Comparison of ENCODE assay signal across 8 mouse cellular contexts in genomic region chr16:4595527-4595963, GRCm38 (mm10). TPM values are rescaled to one million over a fixed set of nuclear protein-coding genes. Genes with fewer than 3 reads are reported as not detected.
DNase-seq lines count a peak whose midpoint lies in the region; ATAC-seq lines count a peak whose summit lies in the region.

No protein-coding gene starts in this region.

- WGBS in forebrain, embryonic 10.5 days, result 3% methylated on average over 5 of the region's 5 CpGs
- WGBS in hindbrain, embryonic 12.5 days, result 0% methylated on average over 5 of the region's 5 CpGs
- WGBS in limb, embryonic 15.5 days, result 4% methylated on average over 5 of the region's 5 CpGs

- peaks cover 7% of the 10 kb centered on the region for H3K36me3 ChIP-seq in forebrain, embryonic 10.5 days (replicated peaks)
- peaks cover 4% of the 10 kb centered on the region for H3K36me3 ChIP-seq in hindbrain, embryonic 12.5 days
- peaks cover 7% of the 10 kb centered on the region for H3K36me3 ChIP-seq in limb, embryonic 15.5 days

- DNase-seq in embryo, embryonic 9.5 days (ENCODE audit: extremely low spot score), result peak; percentile 47
- no peak for DNase-seq in embryo, embryonic 10 days (ENCODE audit: low spot score)
- peak; percentile 89 for DNase-seq in Muller cell, postnatal 12 days (ENCODE audit: inconsistent ontology term)
- DNase-seq in forebrain, embryonic 10.5 days (ENCODE audit: extremely low spot score, low spot score), result no peak
- peak; percentile 22 for DNase-seq in naive thymus-derived CD4-positive, alpha-beta T cell, adult 2 months (ENCODE audit: low read depth)
- no peak for DNase-seq in left cerebral cortex, postnatal 14 days (ENCODE audit: low spot score in 2 of 2)

- peak overlapping the region; percentile 92 for H3K9ac ChIP-seq in hindbrain, embryonic 12.5 days
- peak overlapping the region; percentile 82 for H3K9ac ChIP-seq in limb, embryonic 15.5 days

- H3K4me2 ChIP-seq in hindbrain, embryonic 12.5 days (replicated peaks), result peak overlapping the region; percentile 99
- H3K4me2 ChIP-seq in limb, embryonic 15.5 days, result peak overlapping the region; percentile 91

- intact Hi-C loops in left cerebral cortex, postnatal 14 days (cut with DNase I), result no loop called here

- peak overlapping the region; percentile 97 for H3K27ac ChIP-seq in forebrain, embryonic 10.5 days
- peak overlapping the region; percentile 94 for H3K27ac ChIP-seq in hindbrain, embryonic 12.5 days
- H3K27ac ChIP-seq in limb, embryonic 15.5 days, result peak overlapping the region; percentile 96

- H3K4me1 ChIP-seq in forebrain, embryonic 10.5 days, result peaks cover 87% of the 10 kb centered on the region
- peaks cover 70% of the 10 kb centered on the region for H3K4me1 ChIP-seq in hindbrain, embryonic 12.5 days
- peaks cover 78% of the 10 kb centered on the region for H3K4me1 ChIP-seq in limb, embryonic 15.5 days

- H3K27me3 ChIP-seq in forebrain, embryonic 10.5 days (ENCODE audit: poor library complexity, severe bottlenecking), result no peaks in the 10 kb centered on the region
- no peaks in the 10 kb centered on the region for H3K27me3 ChIP-seq in hindbrain, embryonic 12.5 days
- no peaks in the 10 kb centered on the region for H3K27me3 ChIP-seq in limb, embryonic 15.5 days

- H3K9me3 ChIP-seq in forebrain, embryonic 10.5 days, result peaks cover 4% of the 10 kb centered on the region; the same call in 1 of the 2 replicates
- no peaks in the 10 kb centered on the region for H3K9me3 ChIP-seq in hindbrain, embryonic 12.5 days (replicated peaks)
- H3K9me3 ChIP-seq in limb, embryonic 15.5 days, result no peaks in the 10 kb centered on the region

- peak overlapping the region; percentile 75 for H3K4me3 ChIP-seq in forebrain, embryonic 10.5 days
- peak overlapping the region; percentile 68 for H3K4me3 ChIP-seq in hindbrain, embryonic 12.5 days
- peak overlapping the region; percentile 86 for H3K4me3 ChIP-seq in limb, embryonic 15.5 days

- ATAC-seq in hindbrain, embryonic 12.5 days (ENCODE audit: low FRiP score), result peak; percentile 17
- no peak for ATAC-seq in limb, embryonic 15.5 days (ENCODE audit: insufficient number of reproducible peaks, low FRiP score, low TSS enrichment, low read depth)

RNA-seq across cellular contexts. Expression of gene Glis2, which starts 1.0 kb away (rescaled TPM):
- 22.5 and 23.2 TPM in 2 replicates for polyA plus RNA-seq in forebrain, embryonic 10.5 days (2016; fragmentation: Nextera tagmentation; extraction: Ambion mirVana)
- polyA plus RNA-seq in hindbrain, embryonic 12.5 days (2016; fragmentation: Nextera tagmentation; extraction: Ambion mirVana), result 34.0 and 34.3 TPM in 2 replicates
- polyA plus RNA-seq in limb, embryonic 15.5 days (2015; fragmentation: Nextera tagmentation; extraction: Ambion mirVana), result 31.7 and 34.9 TPM in 2 replicates
- total RNA-seq in left cerebral cortex, postnatal 14 days (2021), result 10 to 100 TPM; 16.3 to 18.0 TPM

RNA-seq across cellular contexts. Expression of gene Pam16, which starts 29.2 kb away (rescaled TPM):
- polyA plus RNA-seq in forebrain, embryonic 10.5 days (2016; fragmentation: Nextera tagmentation; extraction: Ambion mirVana), result 93.5 and 94.7 TPM in 2 replicates
- polyA plus RNA-seq in hindbrain, embryonic 12.5 days (2016; fragmentation: Nextera tagmentation; extraction: Ambion mirVana), result 112 and 119 TPM in 2 replicates
- polyA plus RNA-seq in limb, embryonic 15.5 days (2015; fragmentation: Nextera tagmentation; extraction: Ambion mirVana), result 75.8 and 83.1 TPM in 2 replicates
- total RNA-seq in left cerebral cortex, postnatal 14 days (2021), result 10 to 100 TPM; 81.6 to 82.8 TPM

RNA-seq across cellular contexts. Expression of gene Tfap4, which starts 35.9 kb away (rescaled TPM):
- polyA plus RNA-seq in forebrain, embryonic 10.5 days (2016; fragmentation: Nextera tagmentation; extraction: Ambion mirVana), result 32.0 and 37.5 TPM in 2 replicates
- polyA plus RNA-seq in hindbrain, embryonic 12.5 days (2016; fragmentation: Nextera tagmentation; extraction: Ambion mirVana), result 13.1 and 13.8 TPM in 2 replicates
- polyA plus RNA-seq in limb, embryonic 15.5 days (2015; fragmentation: Nextera tagmentation; extraction: Ambion mirVana), result 20.4 and 20.7 TPM in 2 replicates
- total RNA-seq in left cerebral cortex, postnatal 14 days (2021), result 1 to 10 TPM; 2.8 to 3.1 TPM

RNA-seq across cellular contexts. Expression of gene Vasn, which starts 44.2 kb away (rescaled TPM):
- 9.2 and 9.3 TPM in 2 replicates for polyA plus RNA-seq in forebrain, embryonic 10.5 days (2016; fragmentation: Nextera tagmentation; extraction: Ambion mirVana)
- polyA plus RNA-seq in hindbrain, embryonic 12.5 days (2016; fragmentation: Nextera tagmentation; extraction: Ambion mirVana), result 16.3 and 18.0 TPM in 2 replicates
- 41.5 and 45.1 TPM in 2 replicates for polyA plus RNA-seq in limb, embryonic 15.5 days (2015; fragmentation: Nextera tagmentation; extraction: Ambion mirVana)
- 10 to 100 TPM in 1 of 2 experiments, 1 to 10 TPM in 1; 8.3 to 10.9 TPM for total RNA-seq in left cerebral cortex, postnatal 14 days (2021)

RNA-seq across cellular contexts. Expression of gene Dnaja3, which starts 44.2 kb away (rescaled TPM):
- 63.7 and 66.3 TPM in 2 replicates for polyA plus RNA-seq in forebrain, embryonic 10.5 days (2016; fragmentation: Nextera tagmentation; extraction: Ambion mirVana)
- 56.2 and 56.9 TPM in 2 replicates for polyA plus RNA-seq in hindbrain, embryonic 12.5 days (2016; fragmentation: Nextera tagmentation; extraction: Ambion mirVana)
- polyA plus RNA-seq in limb, embryonic 15.5 days (2015; fragmentation: Nextera tagmentation; extraction: Ambion mirVana), result 60.5 and 65.1 TPM in 2 replicates
- 10 to 100 TPM; 63.6 to 65.9 TPM for total RNA-seq in left cerebral cortex, postnatal 14 days (2021)

Comparison
In these comparisons a context has a peak if more than half of its experiments do, and no peak if none do; other contexts are left out.
1. DNase-seq: peak in embryo, embryonic 9.5 days (single experiment), Muller cell, postnatal 12 days (single experiment) and naive thymus-derived CD4-positive, alpha-beta T cell, adult 2 months (single experiment); none in embryo, embryonic 10 days (single experiment), forebrain, embryonic 10.5 days (single experiment) and left cerebral cortex, postnatal 14 days (0 of 2).
2. Peak in every context shown above with its lines, with median percentiles within 50 percentile points of each other: H3K27ac ChIP-seq and H3K4me3 ChIP-seq.